Mouse (Mus musculus) kidney, adult 2 months (tissue): ENCODE measurements around the gene Ly6g6e. TPM values are rescaled to one million over a fixed set of nuclear protein-coding genes. Genes with fewer than 3 reads are reported as not detected.

Source experiments
- DNase-seq: peaks from one replicate; pipeline ENCODE4 v3.0.0; 2021
- H3K27ac ChIP-seq: fragments of 200-500 bp; 2 replicates; pipeline ENCODE4 v1.5.1; 2012; ENCODE audit warnings: low read depth, low read length, control low read depth, inconsistent platforms; ENCODE audit not compliant: insufficient read depth
- H3K27me3 ChIP-seq: fragments of 200-500 bp; replicated peaks from 2 replicates; pipeline ENCODE4 v1.6.1; 2012; ENCODE audit warnings: mild to moderate bottlenecking, moderate library complexity, low read length, inconsistent platforms; ENCODE audit not compliant: control insufficient read depth, insufficient read depth
- H3K36me3 ChIP-seq: fragments of 200-500 bp; 2 replicates; pipeline ENCODE4 v1.6.1; 2012; ENCODE audit warnings: mild to moderate bottlenecking, moderate library complexity, low read length, inconsistent platforms; ENCODE audit not compliant: control insufficient read depth, insufficient read depth
- H3K4me1 ChIP-seq: fragments of 200-500 bp; 2 replicates; pipeline ENCODE4 v1.6.1; 2011; ENCODE audit warnings: low read length; ENCODE audit not compliant: control insufficient read depth, insufficient read depth
- H3K4me3 ChIP-seq: fragments of 200-500 bp; 2 replicates; pipeline ENCODE4 v1.5.1; 2011; ENCODE audit warnings: mild to moderate bottlenecking, low read depth, low read length, control low read depth; ENCODE audit not compliant: insufficient read depth
- CTCF ChIP-seq: fragments of 200-500 bp; conservative IDR thresholded peaks from 2 replicates; pipeline ENCODE4 v1.5.1; 2011; ENCODE audit warnings: low read depth, mild to moderate bottlenecking, control low read depth, low read length, moderate library complexity, mixed read lengths; ENCODE audit not compliant: insufficient read depth, insufficient read length
- POLR2A ChIP-seq: fragments of 200-500 bp; IDR thresholded peaks from one replicate; pipeline ENCODE4 v1.6.1; 2011; ENCODE audit warnings: low read depth, low read length, control low read depth
- WGBS: fragments of 180-500 bp; shearing (Covaris S2); methylation state at CpG from one replicate; pipeline ENCODE4 v1.1.7; 2018; 5-methylcytosine and 5-hydroxymethylcytosine counted together
- polyA plus RNA-seq: library from polyadenylated mRNA; depleted of rRNA; stranded (reverse); fragments of >200 nt; gene quantifications from 2 replicates; pipeline ENCODE4 v1.2.3, GENCODE M21; 2012

The Ly6g6e gene
- polyA plus RNA-seq, 1 experiment, result 2.5 TPM

- no peak for DNase-seq
- Histone ChIP-seq H3K27me3 (no peaks in the 10 kb centered on the region), H3K4me1 (peaks cover 4% of the 10 kb centered on the region; the same call in 1 of the 2 replicates), H3K36me3 (no peaks in the 10 kb centered on the region), H3K27ac (no peak overlapping the region), H3K4me3 (no peak overlapping the region)
- TF ChIP-seq POLR2A (no peak), CTCF (no peak)
- WGBS, result 63% methylated on average over 3 of the region's 3 CpGs
Measured at GRCm38 (mm10) chr17:35106522-35106921, 29.8 kb downstream of the Ly6g6e start.

- 83% methylated on average over 6 of the region's 6 CpGs for WGBS
- no peaks in the 10 kb centered on the region for H3K27me3 ChIP-seq
- TF ChIP-seq POLR2A (no peak), CTCF (no peak)
Measured at GRCm38 (mm10) chr17:35108097-35108496, 31.4 kb downstream of the Ly6g6e start, which contains the start of gene Ly6g5c. Gene Ly6g5c (plus strand): TSS chr17:35108279.

GRCm38 (mm10) chr17:35111774-35112173 is 35.1 kb downstream of the Ly6g6e start:
- no peaks in the 10 kb centered on the region for H3K4me1 ChIP-seq
- DNase-seq, result no peak
- no peaks in the 10 kb centered on the region for H3K27me3 ChIP-seq
- H3K27ac ChIP-seq, result no peak overlapping the region
- H3K36me3 ChIP-seq, result no peaks in the 10 kb centered on the region
- no peak overlapping the region for H3K4me3 ChIP-seq
- TF ChIP-seq POLR2A (no peak), CTCF (no peak)
- 72% methylated on average over 9 of the region's 9 CpGs for WGBS

More at GRCm38 (mm10) chr17:35108097-35108496, 31.4 kb downstream of the Ly6g6e start, which contains the start of gene Ly6g5c:
- DNase-seq, result no peak
- H3K4me1 ChIP-seq, result peaks cover 4% of the 10 kb centered on the region; the same call in 1 of the 2 replicates
- H3K4me3 ChIP-seq, result no peak within 1 kb of the TSS
- H3K36me3 ChIP-seq, result no peaks in the 10 kb centered on the region
- H3K27ac ChIP-seq, result no peak within 1 kb of the TSS

GRCm38 (mm10) chr17:35115046-35116019 is 38.6 kb downstream of the Ly6g6e start, which contains the start of gene Ly6g5b:
Gene Ly6g5b (minus strand): TSS chr17:35115428.
- TF ChIP-seq CTCF, result peak; percentile 51
- no peak for TF ChIP-seq POLR2A

GRCm38 (mm10) chr17:35120745-35121142 is 44.0 kb downstream of the Ly6g6e start:
- DNase-seq, result peak; percentile 66
- H3K27me3 ChIP-seq, result no peaks in the 10 kb centered on the region
- no peak for TF ChIP-seq POLR2A
- no peak for TF ChIP-seq CTCF
- H3K27ac ChIP-seq, result peak overlapping the region; percentile 64
- peaks cover 14% of the 10 kb centered on the region; the same call in 1 of the 2 replicates for H3K4me1 ChIP-seq
- peak overlapping the region; percentile 84 for H3K4me3 ChIP-seq
- peaks cover 3% of the 10 kb centered on the region; the same call in 1 of the 2 replicates for H3K36me3 ChIP-seq
- WGBS, result 1% methylated on average over 33 of the region's 33 CpGs

More at GRCm38 (mm10) chr17:35115046-35116019, 38.6 kb downstream of the Ly6g6e start, which contains the start of gene Ly6g5b:
- Histone ChIP-seq H3K27ac (no peak within 1 kb of the TSS), H3K27me3 (no peaks in the 10 kb centered on the region), H3K36me3 (peaks cover 3% of the 10 kb centered on the region; the same call in 1 of the 2 replicates), H3K4me3 (no peak within 1 kb of the TSS), H3K4me1 (peaks cover 3% of the 10 kb centered on the region; the same call in 1 of the 2 replicates)
- WGBS, result 82% methylated on average over 8 of the region's 8 CpGs
- peak; percentile 45 for DNase-seq

- peaks cover 3% of the 10 kb centered on the region; the same call in 1 of the 2 replicates for H3K36me3 ChIP-seq
- under 1% methylated on average over 50 of the region's 50 CpGs for WGBS
- peak within 1 kb of the TSS; percentile 70 for H3K27ac ChIP-seq
- no peaks in the 10 kb centered on the region for H3K27me3 ChIP-seq
- peaks cover 15% of the 10 kb centered on the region; the same call in 1 of the 2 replicates for H3K4me1 ChIP-seq
- DNase-seq, result peak; percentile 99
- TF ChIP-seq POLR2A, result peak; percentile 40
- TF ChIP-seq CTCF, result no peak
- H3K4me3 ChIP-seq, result peak within 1 kb of the TSS; percentile 84
Measured at GRCm38 (mm10) chr17:35121143-35121799, 44.6 kb downstream of the Ly6g6e start, which contains the start of gene Gpank1. Gene Gpank1 (plus strand): TSS chr17:35121455.
